Mouse (Mus musculus) limb, embryonic 14.5 days (tissue): ENCODE data around the gene Tmcc1. TPM values are rescaled to one million over a fixed set of nuclear protein-coding genes. Genes with fewer than 3 reads are reported as not detected.
A peak's percentile ranks its signal among the peaks of the same experiment; 100 is the strongest.

ENCODE experiments used
- ATAC-seq: fragments of 200-750 bp; cut with Nextera tagmentation; 2 replicates; pipeline ENCODE4 v1.8.0; 2017; ENCODE audit warnings: low read depth, moderate number of reproducible peaks, moderate TSS enrichment; ENCODE audit not compliant: low FRiP score
- DNase-seq: peaks from one replicate; pipeline ENCODE4 v3.0.0-alpha.2; 2015; ENCODE audit warnings: low spot score
- H3K27ac ChIP-seq: fragments of 300-500 bp; sonication (generic); replicated peaks from 2 replicates; pipeline ENCODE4 v1.5.1; 2014; ENCODE audit warnings: low read depth, mild to moderate bottlenecking, low read length, moderate library complexity, mixed read lengths
- H3K27me3 ChIP-seq: fragments of 300-500 bp; sonication (generic); 2 replicates; pipeline ENCODE4 v1.6.1; 2014; ENCODE audit warnings: low read length, mixed read lengths; ENCODE audit not compliant: control insufficient read depth, insufficient read depth
- H3K36me3 ChIP-seq: fragments of 300-500 bp; sonication (generic); 2 replicates; pipeline ENCODE4 v1.6.1; 2014; ENCODE audit warnings: mild to moderate bottlenecking, low read length, moderate library complexity, mixed read lengths; ENCODE audit not compliant: control insufficient read depth, insufficient read depth
- H3K4me1 ChIP-seq: fragments of 300-500 bp; sonication (generic); 2 replicates; pipeline ENCODE4 v1.6.1; 2014; ENCODE audit warnings: antibody characterized with exemption, low read length, mixed read lengths; ENCODE audit not compliant: control insufficient read depth, insufficient read depth
- H3K4me2 ChIP-seq: fragments of 300-500 bp; sonication (generic); replicated peaks from 2 replicates; pipeline ENCODE4 v1.6.1; 2014; ENCODE audit warnings: low read depth, mild to moderate bottlenecking, low read length, moderate library complexity; ENCODE audit not compliant: severe bottlenecking
- H3K4me3 ChIP-seq: fragments of 300-500 bp; sonication (generic); replicated peaks from 2 replicates; pipeline ENCODE4 v1.5.1; 2014; ENCODE audit warnings: low read length
- H3K9ac ChIP-seq: fragments of 300-500 bp; sonication (generic); 2 replicates; pipeline ENCODE4 v1.6.1; 2014; ENCODE audit warnings: mild to moderate bottlenecking, low read depth, low read length, moderate library complexity; ENCODE audit not compliant: severe bottlenecking
- H3K9me3 ChIP-seq: fragments of 300-500 bp; sonication (generic); 2 replicates; pipeline ENCODE4 v1.6.1; 2016; ENCODE audit warnings: low read length; ENCODE audit not compliant: control insufficient read depth
- POLR2A ChIP-seq: fragments of 200-500 bp; IDR thresholded peaks from 2 replicates; pipeline ENCODE4 v1.8.0; 2012; ENCODE audit warnings: inconsistent platforms, mild to moderate bottlenecking, moderate library complexity, borderline replicate concordance; ENCODE audit not compliant: insufficient read depth, insufficient read length; ENCODE audit errors: extremely low read depth
- WGBS: fragments of 180-500 bp; shearing (Covaris S2); extraction: QIAGEN DNeasy Blood & Tissue Kit; methylation state at CpG from one replicate; pipeline ENCODE4 v1.1.7; 2014; 5-methylcytosine and 5-hydroxymethylcytosine counted together
- polyA plus RNA-seq, 2 experiments: library from polyadenylated mRNA; depleted of rRNA in 1 of 2; stranded (reverse) in 1 of 2; unstranded in 1 of 2; fragments of >200 nt; fragmentation: Nextera tagmentation in 1 of 2; extraction: Ambion mirVana in 1 of 2; gene quantifications; 2 replicates each; pipeline versions ENCODE4 v1.2.1 to v1.2.3; 2012 to 2014

The Tmcc1 gene
- polyA plus RNA-seq, 2 experiments, result 11.1 to 23.4 TPM

DNA sequence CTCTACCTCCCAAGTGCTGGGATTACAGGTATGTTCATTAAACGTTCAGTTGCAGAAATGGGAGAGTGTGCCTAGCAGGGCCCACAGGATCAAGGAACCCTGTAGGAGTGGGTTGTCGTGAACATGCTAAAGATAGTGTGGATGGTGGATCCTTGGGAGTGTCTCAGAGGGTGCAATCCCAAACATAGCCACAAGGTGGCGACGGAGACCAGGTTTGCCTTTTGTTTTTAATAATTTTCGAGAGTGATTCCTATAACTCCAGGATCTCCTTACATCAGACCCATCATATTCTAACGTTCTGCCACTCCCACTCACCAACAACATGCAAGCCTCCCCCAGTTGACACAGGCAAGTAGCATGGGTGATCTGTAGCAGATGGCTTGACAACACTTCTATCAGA, 182.7 kb downstream of the Tmcc1 start:
- Histone ChIP-seq H3K4me1 (peaks cover 7% of the 10 kb centered on the region; the same call in 1 of the 2 replicates), H3K27ac (no peak overlapping the region), H3K36me3 (no peaks in the 10 kb centered on the region), H3K9me3 (no peaks in the 10 kb centered on the region), H3K9ac (no peak overlapping the region), H3K4me2 (no peak overlapping the region), H3K27me3 (no peaks in the 10 kb centered on the region), H3K4me3 (no peak overlapping the region)
- ATAC-seq (0 out of 2 replicates have a peak, but pooled peaks have one; percentile 38), DNase-seq (peak; percentile 74)
- WGBS, result 6% methylated on average over 6 of the region's 6 CpGs
- TF ChIP-seq POLR2A, result no peak

DNA sequence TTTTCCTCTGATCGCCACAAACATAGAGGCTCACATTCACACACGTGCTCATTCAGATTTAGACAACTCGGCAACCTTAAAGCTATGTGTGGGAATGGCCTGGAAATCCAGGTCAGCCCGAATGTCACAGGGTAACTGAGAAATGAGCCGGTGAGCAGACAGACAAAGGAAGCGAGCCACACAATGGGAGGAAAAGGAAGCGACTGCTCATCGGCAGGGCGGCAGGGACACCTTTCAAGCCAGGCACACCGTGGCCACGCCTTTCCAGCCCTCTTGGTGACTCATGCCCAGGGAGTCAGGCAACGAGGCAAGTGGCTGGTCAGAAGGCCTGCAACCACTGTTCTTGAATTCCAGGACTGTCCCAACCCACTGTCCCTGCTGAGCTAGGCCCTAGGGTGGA, 183.9 kb downstream of the Tmcc1 start:
- Histone ChIP-seq H3K36me3 (no peaks in the 10 kb centered on the region), H3K4me2 (no peak overlapping the region), H3K9me3 (no peaks in the 10 kb centered on the region), H3K27ac (no peak overlapping the region), H3K9ac (no peak overlapping the region), H3K4me3 (no peak overlapping the region), H3K27me3 (no peaks in the 10 kb centered on the region), H3K4me1 (peaks cover 7% of the 10 kb centered on the region)
- DNase-seq (no peak), ATAC-seq (no peak)
- WGBS, result 70% methylated on average over 12 of the region's 12 CpGs
- no peak for TF ChIP-seq POLR2A

DNA sequence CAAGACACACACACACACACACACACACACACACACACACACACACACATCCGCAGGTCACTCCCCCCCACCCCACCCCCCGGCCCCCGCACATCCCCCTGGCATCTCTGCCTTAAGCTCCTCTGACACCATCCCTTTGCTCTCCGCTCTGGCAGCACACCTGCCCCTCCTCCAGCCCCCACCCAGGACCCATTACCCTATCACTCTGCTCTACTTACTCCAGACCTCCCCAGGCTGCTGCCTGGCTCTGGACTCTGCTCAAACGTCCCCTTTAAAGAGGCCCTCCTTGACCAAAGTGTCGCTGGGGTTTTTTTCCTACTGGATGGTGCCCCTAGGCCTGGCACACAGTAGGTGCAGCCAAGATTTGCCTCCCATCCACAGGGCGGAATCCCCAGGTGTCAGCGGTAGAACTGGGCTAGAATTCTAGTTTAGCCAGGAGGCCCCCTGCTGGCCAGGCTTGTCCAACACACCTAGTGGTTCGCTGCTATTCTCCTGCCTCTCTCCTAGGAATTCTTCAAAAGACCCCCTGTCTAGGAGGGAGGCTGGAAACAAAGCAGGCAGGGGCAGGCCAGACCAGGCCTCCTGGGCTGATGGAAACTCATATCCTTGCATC, 185.6 kb downstream of the Tmcc1 start:
- no peak overlapping the region for H3K27ac ChIP-seq
- H3K27me3 ChIP-seq, result no peaks in the 10 kb centered on the region
- no peaks in the 10 kb centered on the region for H3K9me3 ChIP-seq
- WGBS, result 26% methylated on average over 9 of the region's 9 CpGs
- ATAC-seq, result no peak
- no peak for TF ChIP-seq POLR2A
- DNase-seq, result peak; percentile 78
- no peak overlapping the region for H3K4me3 ChIP-seq
- H3K9ac ChIP-seq, result no peak overlapping the region
- H3K36me3 ChIP-seq, result no peaks in the 10 kb centered on the region
- H3K4me1 ChIP-seq, result peaks cover 11% of the 10 kb centered on the region
- no peak overlapping the region for H3K4me2 ChIP-seq

DNA sequence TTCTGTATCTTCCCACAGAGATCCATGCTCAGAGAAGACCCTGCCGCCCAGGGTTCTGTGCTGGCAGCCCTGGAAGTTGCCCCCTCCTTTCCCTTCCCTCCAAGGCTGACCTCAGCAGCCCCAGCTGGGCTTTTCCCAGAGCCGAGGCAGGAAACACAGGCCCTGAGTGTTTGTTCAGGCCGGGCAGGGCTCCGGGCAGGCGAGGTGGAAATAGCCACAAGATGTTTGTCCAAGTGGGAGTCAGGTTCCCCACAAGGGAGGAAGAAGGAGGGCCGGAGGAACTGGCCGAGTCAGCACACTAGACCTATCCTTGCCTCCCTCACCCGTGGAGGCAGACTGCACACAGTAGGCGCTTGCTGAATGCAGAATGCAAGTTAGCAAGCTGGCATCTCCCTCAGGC, 186.6 kb downstream of the Tmcc1 start:
- Histone ChIP-seq H3K4me3 (no peak overlapping the region), H3K9me3 (no peaks in the 10 kb centered on the region), H3K27ac (no peak overlapping the region), H3K9ac (no peak overlapping the region; the same call in 1 of the 2 replicates), H3K36me3 (no peaks in the 10 kb centered on the region), H3K4me2 (no peak overlapping the region), H3K27me3 (no peaks in the 10 kb centered on the region), H3K4me1 (peaks cover 11% of the 10 kb centered on the region)
- DNase-seq (no peak), ATAC-seq (no peak)
- no peak for TF ChIP-seq POLR2A
- 39% methylated on average over 9 of the region's 9 CpGs for WGBS

DNA sequence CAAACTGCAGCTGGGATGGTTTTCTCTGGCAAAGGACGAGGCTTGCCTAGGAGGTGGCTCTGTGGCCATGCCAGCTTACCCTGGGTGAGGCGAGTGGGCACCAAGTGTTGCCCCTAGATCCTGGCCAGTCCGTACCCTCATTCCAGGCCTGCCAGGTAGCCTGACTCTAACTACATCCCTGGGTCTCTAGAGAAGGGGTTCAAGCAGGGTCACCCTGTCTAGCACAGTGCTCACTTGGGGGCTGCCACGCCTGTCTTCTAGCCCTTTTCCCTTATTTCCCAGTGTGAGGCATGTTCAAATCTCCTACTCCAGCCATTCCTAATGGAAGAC, 187.4 kb downstream of the Tmcc1 start:
- DNase-seq, result no peak
- TF ChIP-seq POLR2A, result no peak
- no peak overlapping the region for H3K4me2 ChIP-seq
- H3K4me1 ChIP-seq, result peaks cover 11% of the 10 kb centered on the region
- WGBS, result 83% methylated on average over 4 of the region's 4 CpGs
- ATAC-seq, result no peak
- no peaks in the 10 kb centered on the region for H3K36me3 ChIP-seq
- no peak overlapping the region for H3K27ac ChIP-seq
- H3K9ac ChIP-seq, result no peak overlapping the region
- H3K9me3 ChIP-seq, result no peaks in the 10 kb centered on the region
- H3K27me3 ChIP-seq, result no peaks in the 10 kb centered on the region
- no peak overlapping the region for H3K4me3 ChIP-seq
